Mouse (Mus musculus) kidney, adult 2 months (tissue): ENCODE measurements around the gene Tspan7.

Experiments
- CTCF ChIP-seq: fragments of 200-500 bp; conservative IDR thresholded peaks from 2 replicates; pipeline ENCODE4 v1.5.1; 2011; ENCODE audit warnings: low read depth, mild to moderate bottlenecking, control low read depth, low read length, moderate library complexity, mixed read lengths; ENCODE audit not compliant: insufficient read depth, insufficient read length
- POLR2A ChIP-seq: fragments of 200-500 bp; IDR thresholded peaks from one replicate; pipeline ENCODE4 v1.6.1; 2011; ENCODE audit warnings: low read depth, low read length, control low read depth

GRCm38 (mm10) chrX:10502616-10503015 lies 17.7 kb downstream of the Tspan7 start:
- TF ChIP-seq CTCF (no peak), POLR2A (no peak)
